Mouse (Mus musculus) cerebellum, adult 11-12 months (tissue): ENCODE data around the gene Rin2.

Source experiments
- DNase-seq: peaks from one replicate; pipeline ENCODE4 v3.0.0; 2022

Rin2 gene

DNA sequence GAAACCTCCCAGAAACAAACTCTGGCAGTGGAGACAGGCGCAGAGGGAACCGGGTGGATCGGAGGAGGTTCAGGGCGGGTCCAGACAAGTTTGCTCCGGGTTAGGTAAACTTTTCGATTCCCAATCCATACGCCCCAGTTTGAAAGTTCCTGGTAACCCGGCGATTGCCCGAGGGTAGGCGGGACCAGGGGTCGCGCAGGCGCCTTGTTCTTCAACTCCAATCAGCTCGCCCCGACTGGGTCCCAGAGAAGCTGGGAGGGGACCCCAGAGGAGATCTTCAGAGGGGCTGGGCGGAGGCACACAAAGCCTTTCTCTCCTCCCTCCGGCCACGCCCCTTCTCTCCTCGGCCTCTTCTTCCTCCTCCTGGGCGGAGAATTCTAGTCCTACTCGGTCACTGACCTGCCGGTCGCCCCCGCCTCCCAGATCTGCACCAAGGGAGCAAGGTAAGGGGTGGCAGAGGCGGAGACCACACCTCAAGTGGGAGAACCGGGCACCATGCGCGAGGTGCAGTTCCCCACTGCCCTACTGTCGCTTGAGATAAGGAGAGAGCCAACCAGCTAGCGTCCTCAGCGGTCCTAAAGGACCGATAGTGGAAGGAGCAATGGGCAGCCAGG lies at the start of gene Rin2:
TSS of gene Rin2 (plus strand) at position 74 of the 614 bp plus-strand sequence.
- DNase-seq = peak; percentile 8

DNA sequence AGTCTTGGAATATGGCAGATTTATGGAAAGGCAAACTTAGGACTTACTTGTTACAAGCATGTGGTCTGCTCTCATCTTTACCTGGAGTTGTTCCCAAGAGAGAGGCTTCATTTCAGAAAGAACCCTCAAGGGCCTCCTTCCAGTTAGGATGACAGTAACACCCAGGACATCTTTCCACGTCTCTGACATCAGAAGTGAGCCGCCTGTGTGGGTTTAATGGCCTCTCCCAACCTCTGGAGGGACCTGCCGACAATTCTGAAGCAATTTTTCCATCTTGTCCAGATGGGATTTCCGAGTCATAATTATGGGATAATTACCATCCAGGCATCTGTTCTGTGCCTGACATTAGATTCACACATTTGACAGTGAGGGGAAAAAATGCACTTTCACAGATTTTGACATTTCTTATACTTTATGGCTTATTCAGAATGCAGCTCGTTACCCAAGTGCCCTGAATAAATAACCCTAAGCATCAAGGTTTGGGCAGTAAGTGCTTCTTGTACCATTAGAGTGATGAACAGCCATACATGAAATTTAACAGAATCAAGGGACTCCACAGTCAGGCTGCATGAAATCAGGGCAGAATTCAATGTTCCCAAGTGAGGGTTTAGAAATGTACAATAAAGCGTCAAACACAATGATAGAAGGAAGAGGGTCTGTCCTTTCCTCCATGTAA lies 43.8 kb upstream of the Rin2 start:
- DNase-seq = no peak

GRCm38 (mm10) chr2:145631799-145632174 lies 43.2 kb upstream of the Rin2 start:
- DNase-seq = no peak

GRCm38 (mm10) chr2:145633811-145634210 lies 41.2 kb upstream of the Rin2 start:
- DNase-seq = no peak

- no peak for DNase-seq
These were observed 34.6 kb upstream of the Rin2 start for GRCm38 (mm10) chr2:145640255-145640984.

DNA sequence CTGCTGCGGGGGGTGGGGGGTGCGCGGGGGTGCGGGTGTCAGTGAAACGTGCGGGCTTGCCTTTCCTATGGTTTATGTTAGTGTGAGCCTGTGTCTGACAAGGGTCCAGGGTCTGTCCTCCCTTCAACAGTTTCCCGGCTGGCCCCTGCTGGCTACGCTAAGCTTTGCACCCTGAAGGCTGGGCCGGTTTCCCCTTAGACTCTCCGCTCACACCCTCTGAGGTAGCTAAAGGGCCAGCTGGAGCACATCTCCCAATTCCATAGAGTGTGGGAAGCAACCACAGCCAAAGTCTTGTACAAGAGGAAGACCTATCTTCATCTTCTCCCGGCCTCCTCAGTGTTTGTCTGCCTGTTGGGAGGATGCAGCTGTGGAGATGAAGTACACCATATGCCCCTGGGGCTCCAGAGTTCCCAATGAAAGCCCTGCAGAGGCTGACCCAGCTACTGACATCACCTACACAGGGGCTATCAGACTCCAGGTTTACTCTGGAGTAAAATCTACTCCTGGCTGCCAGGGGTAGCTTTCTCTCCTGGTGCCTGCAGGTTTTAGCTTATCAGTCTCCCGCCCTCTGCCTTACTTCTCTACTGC lies 19.5 kb upstream of the Rin2 start:
- no peak for DNase-seq

DNA sequence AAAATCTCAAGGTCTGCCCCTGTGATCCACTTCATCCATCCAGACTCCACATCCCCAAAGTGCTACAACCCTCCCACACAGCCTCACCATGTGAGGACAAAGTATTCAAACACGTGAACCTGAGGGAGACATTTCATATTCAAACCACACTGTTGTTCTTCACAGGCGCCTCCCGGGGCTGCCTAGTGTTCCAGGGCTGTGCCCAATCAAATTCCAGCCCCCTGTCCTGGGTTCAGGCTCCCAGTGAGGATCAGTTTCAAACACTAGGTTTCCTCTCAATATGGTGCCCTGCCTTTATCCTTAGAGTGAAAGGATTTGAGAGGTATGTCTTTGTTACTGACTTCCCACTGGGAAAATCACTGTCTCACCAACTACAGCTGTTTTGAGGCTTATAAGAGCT lies 18.9 kb upstream of the Rin2 start:
- no peak for DNase-seq

- DNase-seq = no peak
These were observed 18.3 kb upstream of the Rin2 start for GRCm38 (mm10) chr2:145656716-145657115.

- no peak for DNase-seq
These were observed 13.8 kb upstream of the Rin2 start for GRCm38 (mm10) chr2:145661242-145661641.

- DNase-seq = no peak
These were observed 11.1 kb upstream of the Rin2 start for GRCm38 (mm10) chr2:145663899-145664298.

DNA sequence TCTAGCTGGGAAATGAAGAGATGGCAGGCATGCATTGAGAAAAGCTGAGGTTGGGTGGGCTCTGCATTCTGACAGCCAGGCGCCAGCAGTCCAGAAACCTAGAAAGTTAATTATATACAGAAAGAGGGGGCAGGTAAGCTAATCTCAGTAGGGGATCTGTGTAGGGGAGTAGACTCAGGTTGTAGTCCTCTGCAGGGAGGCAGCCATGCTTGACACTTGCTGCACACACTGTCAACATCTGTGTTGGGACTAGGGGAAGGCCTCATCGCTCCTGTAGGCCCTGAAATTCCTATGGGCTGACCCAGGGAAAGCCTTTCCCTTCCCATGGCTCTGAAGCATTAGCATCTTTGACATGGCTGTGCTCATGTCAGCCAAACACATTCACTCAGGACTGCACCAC lies 10.7 kb upstream of the Rin2 start:
- no peak for DNase-seq

DNA sequence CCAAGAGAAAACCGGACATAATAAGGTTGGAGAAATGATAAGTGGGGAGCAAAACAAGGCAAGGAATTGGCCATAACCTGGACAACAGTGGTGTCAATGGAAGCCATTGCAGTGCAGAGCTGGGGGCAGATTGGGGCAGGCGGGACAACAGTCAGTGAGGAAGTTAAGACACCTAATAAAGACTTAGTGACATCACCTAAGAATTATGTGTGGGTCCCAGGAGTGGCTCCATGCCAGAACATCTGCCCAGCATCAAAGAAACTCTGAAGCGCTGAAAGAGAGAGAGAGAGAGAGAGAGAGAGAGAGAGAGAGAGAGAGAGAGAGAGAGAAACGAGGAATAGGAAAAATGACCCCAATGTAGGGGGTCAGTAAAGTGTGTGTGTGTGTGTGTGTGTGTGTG lies 6.9 kb upstream of the Rin2 start:
- DNase-seq = no peak

DNA sequence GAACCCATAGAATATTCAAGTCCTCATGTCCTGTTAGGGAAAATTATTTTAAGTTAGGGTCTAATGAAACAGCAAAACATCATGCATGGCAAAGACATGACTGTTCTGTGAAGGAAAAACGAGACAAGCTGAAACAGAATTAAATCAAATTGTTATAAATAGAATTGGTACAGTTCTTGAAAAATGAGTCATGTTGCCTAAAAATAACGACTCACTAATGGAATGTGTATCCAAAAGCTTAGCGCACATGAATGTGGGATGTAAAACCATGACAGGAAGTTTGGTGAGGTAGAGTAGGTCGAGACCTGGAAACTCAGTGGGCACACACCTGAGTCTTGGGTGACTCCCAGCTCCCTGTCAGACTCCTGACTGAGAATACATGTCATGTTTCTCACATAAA lies 4.9 kb upstream of the Rin2 start:
- DNase-seq = no peak

GRCm38 (mm10) chr2:145674496-145675141 lies 396 bp upstream of the Rin2 start:
- DNase-seq = no peak

- no peak for DNase-seq
These were observed 935 bp downstream of the Rin2 start for GRCm38 (mm10) chr2:145675756-145676543.

DNA sequence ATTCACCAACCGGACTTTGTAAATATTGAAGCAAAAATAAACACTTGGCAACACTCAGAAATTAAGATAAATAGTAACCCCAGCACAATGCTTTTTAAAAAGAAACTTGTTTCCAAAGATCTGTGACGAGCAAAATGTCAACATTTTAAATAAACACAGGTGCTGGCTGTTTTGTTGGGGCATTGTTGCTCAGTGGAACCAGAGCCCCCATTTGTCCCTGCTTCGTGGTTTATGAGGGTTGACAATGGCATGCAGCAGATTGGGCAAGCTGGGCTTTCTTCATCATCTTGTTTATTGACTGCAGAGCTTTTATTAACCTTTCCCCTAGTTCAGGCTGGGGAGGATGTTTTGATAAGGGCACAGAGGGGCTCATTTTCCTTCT lies 1.5 kb downstream of the Rin2 start:
- no peak for DNase-seq

GRCm38 (mm10) chr2:145676936-145677335 lies 1.9 kb downstream of the Rin2 start:
- DNase-seq = no peak

DNA sequence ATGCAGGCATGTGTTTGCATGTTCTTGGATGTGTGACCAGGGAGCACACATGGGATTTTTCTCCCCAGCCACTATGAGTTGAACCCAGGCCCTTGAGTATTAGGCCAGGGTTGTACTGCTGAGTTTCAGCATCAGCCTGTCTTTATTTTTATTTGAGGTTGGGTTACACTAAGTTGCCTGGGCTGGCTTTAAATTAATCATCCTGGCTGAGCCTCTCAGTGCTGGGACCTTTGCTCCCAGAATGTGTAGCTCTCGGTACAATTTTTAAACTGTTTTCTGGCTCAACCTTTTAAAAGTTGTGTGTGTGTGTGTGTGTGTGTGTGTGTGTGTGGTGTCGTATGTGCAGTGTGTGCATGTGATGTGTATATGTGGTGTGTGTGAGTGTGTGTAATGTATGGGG lies 5.1 kb downstream of the Rin2 start:
- no peak for DNase-seq

DNA sequence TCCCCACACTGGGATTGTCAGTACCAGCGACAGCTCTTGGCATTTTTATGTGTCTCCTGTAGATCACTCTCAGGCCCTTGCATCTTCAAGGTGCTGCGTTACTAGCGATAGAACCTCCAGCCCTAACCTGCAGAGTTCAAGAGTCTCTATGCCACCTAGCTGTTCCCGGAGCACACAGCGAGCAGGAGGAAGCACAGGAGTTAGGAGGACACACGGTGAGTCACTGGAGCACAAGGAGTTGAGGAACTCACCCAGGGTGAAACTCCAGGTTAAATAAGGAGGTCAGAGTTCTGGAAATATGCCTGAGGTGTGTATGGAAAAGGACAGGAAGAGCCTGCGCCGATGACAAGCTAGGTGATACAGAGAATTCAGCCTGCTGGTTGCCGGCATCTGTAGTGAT lies 5.7 kb downstream of the Rin2 start:
- DNase-seq = no peak

DNA sequence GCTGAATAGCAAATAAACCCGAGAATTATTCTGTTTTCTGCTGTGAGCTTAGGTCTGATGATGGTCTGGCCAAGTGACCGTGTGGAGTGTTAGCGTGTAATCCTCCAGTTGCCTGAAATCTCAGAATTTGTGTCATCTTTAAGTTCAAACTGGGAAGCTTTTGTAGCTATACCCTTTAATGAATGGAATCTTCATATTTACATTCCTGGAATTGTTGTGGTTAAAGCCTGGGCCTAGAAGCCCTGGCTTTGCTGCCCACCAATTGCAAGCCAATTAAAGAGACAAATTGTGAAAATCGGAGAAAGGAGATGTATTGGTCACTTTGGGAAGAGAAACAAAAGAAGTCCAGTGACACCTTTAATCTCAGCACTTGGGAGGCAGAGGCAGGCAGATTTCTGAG lies 6.6 kb downstream of the Rin2 start:
- DNase-seq = no peak

- DNase-seq = no peak
These were observed 7.9 kb downstream of the Rin2 start for GRCm38 (mm10) chr2:145682924-145683323.

- DNase-seq = no peak
These were observed 8.5 kb downstream of the Rin2 start for GRCm38 (mm10) chr2:145683536-145683935.

DNA sequence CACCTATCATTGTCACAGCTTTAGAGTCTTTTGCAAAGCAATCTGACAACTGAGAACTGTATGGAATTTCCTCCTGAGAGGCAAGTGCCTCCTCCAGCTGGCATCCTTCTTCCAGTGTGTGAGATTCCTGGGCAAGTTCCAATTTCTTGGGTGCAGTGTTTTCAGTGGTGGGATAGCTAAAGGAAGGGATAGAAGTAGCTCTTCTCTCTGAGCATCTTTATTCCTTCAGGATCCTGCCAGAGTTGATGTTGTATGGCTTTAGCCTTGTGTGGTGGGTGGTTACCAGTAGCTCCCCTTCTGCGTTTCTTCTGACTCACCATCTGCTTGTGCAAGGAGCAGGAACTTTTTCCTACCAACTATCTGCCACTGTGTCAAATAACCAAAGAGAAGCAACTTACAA lies 9.1 kb downstream of the Rin2 start:
- no peak for DNase-seq
